Mouse (Mus musculus) lung, embryonic 15.5 days (tissue): ENCODE data around the gene Gja4. TPM values are rescaled to one million over a fixed set of nuclear protein-coding genes. Genes with fewer than 3 reads are reported as not detected.
A peak's percentile ranks its signal among the peaks of the same experiment; 100 is the strongest.

ENCODE experiments used
- ATAC-seq: fragments of 200-750 bp; cut with Nextera tagmentation; 2 replicates; pipeline ENCODE4 v1.8.0; 2017; ENCODE audit warnings: moderate number of reproducible peaks, borderline replicate concordance; ENCODE audit not compliant: low FRiP score, low TSS enrichment; ENCODE audit errors: extremely low read depth
- H3K27ac ChIP-seq: fragments of 300-500 bp; sonication (generic); 2 replicates; pipeline ENCODE4 v1.5.1; 2015; ENCODE audit warnings: moderate library complexity, mild to moderate bottlenecking, inconsistent platforms
- H3K27me3 ChIP-seq: fragments of 300-500 bp; sonication (generic); 2 replicates; pipeline ENCODE4 v1.6.1; 2015; ENCODE audit warnings: inconsistent platforms
- H3K36me3 ChIP-seq: fragments of 300-500 bp; sonication (generic); 2 replicates; pipeline ENCODE4 v1.6.1; 2015; ENCODE audit warnings: inconsistent platforms
- H3K4me1 ChIP-seq: fragments of 300-500 bp; sonication (generic); 2 replicates; pipeline ENCODE4 v1.6.1; 2015; ENCODE audit warnings: inconsistent platforms
- H3K4me2 ChIP-seq: fragments of 300-500 bp; sonication (generic); 2 replicates; pipeline ENCODE4 v1.6.1; 2015; ENCODE audit warnings: inconsistent platforms, mild to moderate bottlenecking, moderate library complexity
- H3K4me3 ChIP-seq: fragments of 300-500 bp; sonication (generic); 2 replicates; pipeline ENCODE4 v1.5.1; 2015; ENCODE audit warnings: mild to moderate bottlenecking, inconsistent platforms
- H3K9ac ChIP-seq: fragments of 300-500 bp; sonication (generic); 2 replicates; pipeline ENCODE4 v1.6.1; 2015; ENCODE audit warnings: inconsistent platforms
- H3K9me3 ChIP-seq: fragments of 300-500 bp; sonication (generic); 2 replicates; pipeline ENCODE4 v1.6.1; 2016; ENCODE audit warnings: inconsistent platforms
- WGBS: fragments of 180-500 bp; shearing (Covaris S2); methylation state at CpG from one replicate; pipeline ENCODE4 v1.1.7; 2015; 5-methylcytosine and 5-hydroxymethylcytosine counted together
- polyA plus RNA-seq: library from polyadenylated mRNA; unstranded; fragments of >200 nt; fragmentation: Nextera tagmentation; extraction: Ambion mirVana; gene quantifications from 2 replicates; pipeline ENCODE4 v1.2.1, GENCODE M21; 2015

Gja4 gene
- 31.2 and 33.2 TPM in 2 replicates for polyA plus RNA-seq

GRCm38 (mm10) chr4:127313861-127314260, at the start of gene Gja4:
Gene Gja4 (minus strand): TSS chr4:127314039.
- peak within 1 kb of the TSS; percentile 78 for H3K4me2 ChIP-seq
- no peaks in the 10 kb centered on the region for H3K9me3 ChIP-seq
- ATAC-seq, result peak; percentile 86
- H3K4me3 ChIP-seq, result peak within 1 kb of the TSS; percentile 52
- no peak within 1 kb of the TSS for H3K27ac ChIP-seq
- under 1% methylated on average over 25 of the region's 25 CpGs for WGBS
- H3K27me3 ChIP-seq, result peaks cover 18% of the 10 kb centered on the region; the same call in 1 of the 2 replicates
- peak within 1 kb of the TSS; percentile 48 for H3K9ac ChIP-seq
- no peaks in the 10 kb centered on the region for H3K36me3 ChIP-seq
- 0 out of 2 replicates have a peak, but pooled peaks cover 2% of the 10 kb centered on the region for H3K4me1 ChIP-seq

DNA sequence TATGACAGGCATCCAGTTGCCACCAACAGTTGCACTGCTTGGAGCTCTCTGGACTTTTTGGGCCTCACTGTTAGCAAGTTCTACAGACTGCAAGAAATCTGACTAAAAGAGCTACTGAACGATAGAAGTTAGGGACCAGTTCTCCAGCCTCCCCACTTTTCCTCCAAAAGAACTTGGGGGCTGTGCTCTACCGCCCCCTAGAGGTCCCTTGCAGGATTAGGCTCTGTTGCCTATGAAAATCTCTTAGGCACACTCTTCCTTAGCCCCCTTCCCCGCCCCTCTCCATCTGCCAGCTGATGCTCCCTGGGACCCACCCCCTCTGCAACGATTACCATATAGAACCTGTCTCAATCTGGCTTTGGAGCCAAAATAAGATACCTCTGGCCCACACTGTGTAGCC, 49.5 kb upstream of the Gja4 start:
- no peak overlapping the region for H3K4me3 ChIP-seq
- H3K27ac ChIP-seq, result no peak overlapping the region
- no peaks in the 10 kb centered on the region for H3K4me1 ChIP-seq
- 49% methylated on average over 4 of the region's 4 CpGs for whole genome bisulfite sequencing
- H3K27me3 ChIP-seq, result peaks cover 3% of the 10 kb centered on the region; the same call in 1 of the 2 replicates
- H3K36me3 ChIP-seq, result no peaks in the 10 kb centered on the region
- no peak for ATAC-seq
- no peaks in the 10 kb centered on the region for H3K9me3 ChIP-seq
- H3K4me2 ChIP-seq, result no peak overlapping the region
- no peak overlapping the region for H3K9ac ChIP-seq

GRCm38 (mm10) chr4:127362520-127362919, 48.7 kb upstream of the Gja4 start:
- no peak overlapping the region for H3K4me3 ChIP-seq
- H3K4me1 ChIP-seq, result no peaks in the 10 kb centered on the region
- no peak overlapping the region for H3K4me2 ChIP-seq
- H3K9me3 ChIP-seq, result no peaks in the 10 kb centered on the region
- H3K9ac ChIP-seq, result no peak overlapping the region
- H3K36me3 ChIP-seq, result no peaks in the 10 kb centered on the region
- no peak overlapping the region for H3K27ac ChIP-seq
- no peak for ATAC-seq
- peaks cover 3% of the 10 kb centered on the region; the same call in 1 of the 2 replicates for H3K27me3 ChIP-seq
- WGBS, result 85% methylated on average over 3 of the region's 3 CpGs

- 32% methylated on average over 5 of the region's 5 CpGs for WGBS
- peaks cover 9% of the 10 kb centered on the region for H3K4me1 ChIP-seq
- H3K9me3 ChIP-seq, result no peaks in the 10 kb centered on the region
- no peak within 1 kb of the TSS for H3K9ac ChIP-seq
- H3K4me2 ChIP-seq, result no peak within 1 kb of the TSS
- H3K4me3 ChIP-seq, result no peak within 1 kb of the TSS
- H3K36me3 ChIP-seq, result no peaks in the 10 kb centered on the region
- peaks cover 3% of the 10 kb centered on the region; the same call in 1 of the 2 replicates for H3K27me3 ChIP-seq
- peak; percentile 56; the same call in 1 of the 2 replicates for ATAC-seq
- H3K27ac ChIP-seq, result no peak within 1 kb of the TSS
These were observed 44.2 kb upstream of the Gja4 start, which contains the start of gene Gjb5 for GRCm38 (mm10) chr4:127358018-127358417. Gene Gjb5 (minus strand): TSS chr4:127358181.

DNA sequence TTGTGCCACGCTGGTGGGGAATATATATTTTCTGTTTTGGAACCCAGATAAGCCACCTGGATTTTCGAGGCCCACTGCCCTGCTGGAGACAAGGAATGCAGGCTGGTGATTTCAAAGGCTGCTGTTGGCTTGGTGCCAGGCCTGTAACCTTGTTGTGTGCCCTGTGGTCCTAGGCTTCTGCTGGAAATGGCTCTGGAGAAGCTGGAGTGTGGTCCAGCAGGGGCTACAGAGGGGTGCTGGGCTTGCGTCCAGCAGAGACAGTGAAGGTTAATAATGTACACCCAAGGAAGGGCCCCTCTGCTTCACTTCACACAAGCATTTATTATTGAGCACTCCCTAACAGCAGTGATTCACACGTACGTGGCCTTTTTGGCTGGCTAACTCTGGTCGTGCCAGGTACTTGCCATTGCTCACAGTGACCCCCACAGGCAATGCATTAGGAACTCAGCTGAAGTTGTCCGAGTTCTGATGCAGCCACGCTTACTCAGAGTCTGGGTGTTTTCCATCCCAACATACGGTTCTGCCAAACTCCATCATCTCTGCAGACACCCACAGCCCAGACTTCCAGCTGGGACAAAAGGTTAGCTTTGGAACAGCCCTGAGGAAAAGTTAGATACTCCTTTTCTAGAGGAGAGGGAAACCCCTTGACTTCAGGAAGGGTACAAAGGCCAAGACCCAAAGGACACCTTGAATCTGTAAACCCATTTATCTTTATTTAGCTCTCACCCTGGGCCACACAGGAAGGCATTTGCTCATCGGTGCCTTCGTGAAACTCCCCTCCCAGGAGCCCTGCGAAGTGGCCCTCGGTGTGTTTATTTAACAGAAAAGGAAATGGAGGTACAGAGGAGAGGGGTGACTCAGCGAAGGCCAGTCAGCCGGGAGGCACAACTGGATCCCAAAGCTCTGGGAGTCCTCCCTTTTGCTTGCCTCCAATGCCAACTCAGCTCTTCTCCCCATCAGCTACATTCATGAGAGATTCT, 41.0 kb upstream of the Gja4 start:
- no peak overlapping the region for H3K9ac ChIP-seq
- H3K4me1 ChIP-seq, result peaks cover 9% of the 10 kb centered on the region
- peaks cover 3% of the 10 kb centered on the region; the same call in 1 of the 2 replicates for H3K27me3 ChIP-seq
- H3K36me3 ChIP-seq, result no peaks in the 10 kb centered on the region
- WGBS, result 23% methylated on average over 15 of the region's 15 CpGs
- no peaks in the 10 kb centered on the region for H3K9me3 ChIP-seq
- 0 out of 2 replicates have a peak, but pooled peaks have one; percentile 3 for ATAC-seq
- H3K27ac ChIP-seq, result no peak overlapping the region
- no peak overlapping the region for H3K4me2 ChIP-seq
- no peak overlapping the region for H3K4me3 ChIP-seq

DNA sequence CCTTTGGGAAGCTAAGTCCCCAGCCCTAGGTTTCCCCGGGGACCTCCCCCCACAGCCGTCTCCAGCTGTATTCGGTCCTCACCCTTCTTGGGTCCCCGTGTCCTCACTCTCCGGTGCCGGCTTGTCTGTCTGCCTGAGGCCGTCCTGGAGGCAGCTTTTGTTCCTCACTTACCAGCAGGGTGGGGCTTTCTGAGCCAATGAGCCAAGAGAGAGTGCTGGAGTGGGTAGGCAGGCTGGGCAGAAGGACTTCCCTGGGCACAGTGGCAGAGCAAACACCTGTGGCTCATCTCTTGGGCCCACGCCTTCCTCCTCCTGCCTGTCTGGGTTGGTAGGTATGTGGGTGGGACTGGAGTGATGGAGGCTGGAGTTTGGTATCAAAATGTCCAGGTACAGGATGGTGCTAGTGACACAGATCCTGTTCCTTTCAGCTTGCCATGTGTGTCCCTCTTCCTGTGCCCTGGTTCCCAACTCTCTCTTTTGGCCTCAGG, 40.2 kb upstream of the Gja4 start, which contains the start of gene Gjb4:
Gene Gjb4 (minus strand): TSS at position 131 of the 488 bp plus-strand sequence.
- Histone ChIP-seq H3K9ac (no peak within 1 kb of the TSS), H3K4me1 (peaks cover 9% of the 10 kb centered on the region), H3K4me2 (no peak within 1 kb of the TSS), H3K36me3 (no peaks in the 10 kb centered on the region), H3K9me3 (no peaks in the 10 kb centered on the region), H3K4me3 (no peak within 1 kb of the TSS), H3K27me3 (no peaks in the 10 kb centered on the region), H3K27ac (no peak within 1 kb of the TSS)
- ATAC-seq, result no peak
- WGBS, result 42% methylated on average over 8 of the region's 8 CpGs

DNA sequence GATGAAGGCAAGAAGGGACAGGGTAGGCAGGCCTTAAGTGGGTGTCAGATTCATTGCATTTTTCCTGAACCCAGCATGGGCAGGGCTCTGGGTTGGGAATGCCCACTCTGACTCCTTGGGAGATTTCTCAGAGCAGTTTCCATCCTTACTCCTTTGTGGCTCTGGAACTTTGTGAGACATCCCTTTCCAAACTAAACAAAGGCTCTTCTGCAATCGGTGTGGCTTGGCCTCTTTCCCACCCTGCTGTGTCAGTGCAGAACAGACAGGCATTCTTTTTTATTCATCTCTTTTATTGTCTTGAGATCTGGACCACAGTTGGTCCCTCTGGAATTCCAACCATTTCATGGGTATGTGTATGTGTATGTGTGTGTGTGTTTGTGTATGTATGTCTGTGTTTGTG, 38.8 kb upstream of the Gja4 start:
- H3K4me2 ChIP-seq, result no peak overlapping the region
- WGBS, result 26% methylated on average over 1 of the region's 1 CpGs
- no peak overlapping the region for H3K4me3 ChIP-seq
- ATAC-seq, result no peak
- no peaks in the 10 kb centered on the region for H3K27me3 ChIP-seq
- no peaks in the 10 kb centered on the region for H3K9me3 ChIP-seq
- no peak overlapping the region for H3K27ac ChIP-seq
- H3K4me1 ChIP-seq, result peaks cover 9% of the 10 kb centered on the region
- H3K36me3 ChIP-seq, result no peaks in the 10 kb centered on the region
- H3K9ac ChIP-seq, result no peak overlapping the region

DNA sequence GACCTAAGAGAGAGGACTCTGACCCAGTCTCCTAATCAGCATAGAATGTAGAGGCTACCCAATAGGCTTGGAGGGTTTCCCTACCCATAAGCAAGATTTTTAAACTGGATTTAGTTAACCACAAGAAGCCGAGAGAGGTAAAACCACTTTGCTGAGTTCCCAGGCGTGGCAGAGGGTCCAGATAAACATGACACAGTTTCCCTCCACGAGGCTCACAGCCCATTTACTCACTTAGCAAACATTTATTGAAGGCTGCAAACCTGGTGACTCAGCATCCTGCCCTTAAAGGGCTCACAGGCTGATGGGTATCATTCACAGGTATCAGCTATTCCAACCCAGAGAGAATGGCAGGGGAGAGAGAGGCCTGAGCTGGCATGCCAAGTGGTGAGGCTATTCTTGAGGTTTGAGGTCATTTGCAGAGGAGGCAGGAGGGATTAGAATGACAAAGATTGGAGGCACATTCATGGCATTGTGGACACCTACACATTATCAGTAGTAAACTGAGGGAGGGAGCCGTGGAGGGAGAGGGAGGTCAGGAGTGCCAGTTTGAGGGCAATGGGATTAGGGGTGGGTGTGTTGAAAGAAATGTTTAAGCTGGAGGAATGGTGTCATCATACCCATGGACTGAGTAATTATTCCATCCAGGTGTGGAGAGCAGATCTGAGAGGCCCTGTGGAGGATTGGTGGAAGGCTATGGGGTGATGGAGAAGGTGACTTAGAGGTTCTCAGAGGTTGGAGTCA, 35.9 kb upstream of the Gja4 start:
- Histone ChIP-seq H3K4me2 (no peak overlapping the region), H3K4me1 (peaks cover 5% of the 10 kb centered on the region), H3K36me3 (no peaks in the 10 kb centered on the region), H3K9me3 (no peaks in the 10 kb centered on the region), H3K9ac (no peak overlapping the region), H3K4me3 (no peak overlapping the region), H3K27me3 (no peaks in the 10 kb centered on the region), H3K27ac (no peak overlapping the region)
- no peak for ATAC-seq
- 35% methylated on average over 4 of the region's 4 CpGs for WGBS

DNA sequence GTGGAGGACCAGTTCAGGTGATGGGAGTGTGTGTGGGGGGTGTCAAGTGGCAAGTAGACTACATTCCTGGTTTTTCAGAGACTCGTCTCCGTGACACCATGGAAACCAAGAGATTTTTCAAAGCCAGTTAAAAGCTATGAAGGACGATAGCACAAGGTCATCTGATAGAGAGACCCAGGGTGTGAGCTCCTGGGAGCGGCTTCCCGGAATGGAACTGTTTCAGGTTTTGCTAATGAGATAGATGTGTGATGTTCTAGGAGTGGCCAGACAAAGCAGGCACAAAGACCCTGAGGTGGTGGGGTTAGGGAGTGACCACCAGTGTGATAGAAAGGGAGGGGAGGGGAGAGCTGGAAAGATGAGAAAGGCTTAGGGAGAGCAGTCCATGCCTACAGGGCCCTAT, 31.2 kb upstream of the Gja4 start:
- H3K4me3 ChIP-seq, result no peak overlapping the region
- no peak overlapping the region for H3K9ac ChIP-seq
- H3K27ac ChIP-seq, result no peak overlapping the region
- H3K36me3 ChIP-seq, result no peaks in the 10 kb centered on the region
- H3K4me2 ChIP-seq, result no peak overlapping the region
- H3K27me3 ChIP-seq, result no peaks in the 10 kb centered on the region
- H3K4me1 ChIP-seq, result no peaks in the 10 kb centered on the region
- H3K9me3 ChIP-seq, result no peaks in the 10 kb centered on the region
- 49% methylated on average over 5 of the region's 5 CpGs for WGBS
- no peak for ATAC-seq

GRCm38 (mm10) chr4:127341372-127341771, 27.5 kb upstream of the Gja4 start:
- 43% methylated on average over 6 of the region's 6 CpGs for WGBS
- no peaks in the 10 kb centered on the region for H3K4me1 ChIP-seq
- H3K27ac ChIP-seq, result no peak overlapping the region
- H3K27me3 ChIP-seq, result no peaks in the 10 kb centered on the region
- ATAC-seq, result no peak
- no peak overlapping the region for H3K9ac ChIP-seq
- no peak overlapping the region for H3K4me2 ChIP-seq
- no peak overlapping the region for H3K4me3 ChIP-seq
- no peaks in the 10 kb centered on the region for H3K9me3 ChIP-seq
- H3K36me3 ChIP-seq, result no peaks in the 10 kb centered on the region

- H3K9ac ChIP-seq, result no peak overlapping the region
- H3K4me3 ChIP-seq, result no peak overlapping the region
- no peaks in the 10 kb centered on the region for H3K36me3 ChIP-seq
- no peaks in the 10 kb centered on the region for H3K9me3 ChIP-seq
- no peaks in the 10 kb centered on the region for H3K4me1 ChIP-seq
- 79% methylated on average over 5 of the region's 5 CpGs for WGBS
- H3K27me3 ChIP-seq, result peaks cover 2% of the 10 kb centered on the region; the same call in 1 of the 2 replicates
- H3K27ac ChIP-seq, result no peak overlapping the region
- no peak for ATAC-seq
- no peak overlapping the region for H3K4me2 ChIP-seq
These were observed 23.8 kb upstream of the Gja4 start for GRCm38 (mm10) chr4:127337668-127338067.
